Mouse (Mus musculus): ENCODE data around the gene Hoxd10. TPM values are rescaled to one million over a fixed set of nuclear protein-coding genes. Genes with fewer than 3 reads are reported as not detected.

Hoxd10 gene
- not detected in 2 replicates for polyA plus RNA-seq (2016; fragmentation: Nextera tagmentation; extraction: Ambion mirVana)

GRCm38 (mm10) chr2:74691022-74691951, at the start of gene Hoxd10:
Hoxd10 (plus strand) TSS chr2:74691924.
- Histone ChIP-seq H3K4me3 (replicated peaks) (0 out of 2 replicates have a peak within 1 kb of the TSS, but pooled peaks have one; percentile 14), H3K9me3 (no peaks in the 10 kb centered on the region), H3K27me3 (peaks cover 91% of the 10 kb centered on the region), H3K4me1 (peaks cover 4% of the 10 kb centered on the region; the same call in 1 of the 2 replicates), H3K9ac (no peak within 1 kb of the TSS), H3K4me2 (0 out of 2 replicates have a peak within 1 kb of the TSS, but pooled peaks have one; percentile 24), H3K36me3 (replicated peaks) (no peaks in the 10 kb centered on the region), H3K27ac (no peak within 1 kb of the TSS)
- under 1% methylated on average over 56 of the region's 56 CpGs for WGBS
- ATAC-seq (ENCODE audit: low FRiP score): peak; percentile 63; the same call in 1 of the 2 replicates

GRCm38 (mm10) chr2:74642431-74642830, 49.3 kb upstream of the Hoxd10 start:
- Histone ChIP-seq H3K4me2 (no peak overlapping the region), H3K27me3 (peaks cover 58% of the 10 kb centered on the region)
- WGBS: 80% methylated on average over 5 of the region's 5 CpGs

GRCm38 (mm10) chr2:74645631-74646030, 46.1 kb upstream of the Hoxd10 start:
- no peaks in the 10 kb centered on the region for H3K9me3 ChIP-seq
- 86% methylated on average over 3 of the region's 3 CpGs for WGBS

More at GRCm38 (mm10) chr2:74642431-74642830, 49.3 kb upstream of the Hoxd10 start:
- H3K9me3 ChIP-seq: no peaks in the 10 kb centered on the region
- no peak for ATAC-seq (ENCODE audit: low FRiP score)
- no peak overlapping the region for H3K9ac ChIP-seq
- H3K4me3 ChIP-seq (replicated peaks): no peak overlapping the region
- H3K4me1 ChIP-seq: no peaks in the 10 kb centered on the region
- no peaks in the 10 kb centered on the region for H3K36me3 ChIP-seq (replicated peaks)
- no peak overlapping the region for H3K27ac ChIP-seq

DNA sequence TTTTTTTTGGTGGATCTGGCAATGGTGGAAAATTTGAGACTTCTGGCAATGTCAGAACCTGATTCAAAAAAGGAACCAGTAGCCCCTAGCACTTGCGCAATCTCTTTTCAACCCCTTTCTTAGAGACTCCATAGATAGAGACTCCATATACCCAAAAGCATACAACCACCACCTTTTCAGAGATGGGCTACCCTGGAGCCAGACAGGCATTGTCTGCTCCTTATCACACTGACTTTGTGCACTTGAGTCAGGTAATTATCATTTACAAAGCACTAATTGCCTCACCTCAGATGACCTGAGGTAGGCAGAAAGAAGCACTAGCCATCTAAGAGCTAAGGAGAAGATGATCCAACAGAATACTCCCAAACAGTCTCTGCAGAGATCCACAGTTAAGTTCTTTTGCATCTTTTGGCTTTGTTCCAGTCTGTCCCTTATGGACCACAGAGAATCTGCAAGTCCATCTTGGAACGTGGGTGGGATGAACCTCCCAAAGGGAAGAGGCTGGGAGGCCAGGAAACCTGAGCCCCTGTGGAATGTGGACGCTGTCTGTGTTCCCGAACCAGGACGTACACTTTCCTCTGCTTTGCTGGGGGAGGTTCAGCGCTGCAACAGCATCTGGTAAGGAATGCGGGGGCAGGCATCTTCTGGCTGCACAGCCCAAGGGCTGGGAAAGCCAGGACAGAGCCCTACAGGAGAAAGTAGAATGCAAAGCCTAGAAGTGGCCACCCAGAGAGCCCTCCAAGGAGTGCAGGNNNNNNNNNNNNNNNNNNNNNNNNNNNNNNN, 44.5 kb upstream of the Hoxd10 start:
- WGBS: 17% methylated on average over 7 of the region's 7 CpGs
- H3K27ac ChIP-seq: no peak overlapping the region

More at GRCm38 (mm10) chr2:74645631-74646030, 46.1 kb upstream of the Hoxd10 start:
- ATAC-seq (ENCODE audit: low FRiP score): no peak
- no peaks in the 10 kb centered on the region for H3K36me3 ChIP-seq (replicated peaks)
- no peak overlapping the region for H3K27ac ChIP-seq
- no peak overlapping the region for H3K4me3 ChIP-seq (replicated peaks)
- H3K4me2 ChIP-seq: no peak overlapping the region
- H3K27me3 ChIP-seq: peaks cover 79% of the 10 kb centered on the region
- no peaks in the 10 kb centered on the region for H3K4me1 ChIP-seq
- no peak overlapping the region for H3K9ac ChIP-seq

DNA sequence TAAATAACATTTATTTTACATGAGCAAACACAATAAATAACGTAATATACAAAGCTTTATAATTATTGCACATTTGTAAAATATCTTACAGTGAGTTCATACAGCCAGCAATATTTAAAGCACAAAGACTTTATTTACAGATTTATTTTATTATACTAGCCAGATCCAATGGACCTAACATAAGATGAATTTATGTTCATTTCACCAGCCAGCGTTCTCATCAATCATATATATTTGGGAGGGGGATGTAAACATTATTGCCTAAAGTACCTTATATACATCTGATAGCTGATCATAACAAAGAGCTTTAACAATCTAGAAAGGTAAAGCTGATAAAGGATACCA, 38.8 kb upstream of the Hoxd10 start:
- no peaks in the 10 kb centered on the region for H3K36me3 ChIP-seq (replicated peaks)
- peaks cover 14% of the 10 kb centered on the region for H3K4me1 ChIP-seq
- 39% methylated on average over 2 of the region's 2 CpGs for WGBS
- no peak overlapping the region for H3K27ac ChIP-seq
- H3K9ac ChIP-seq: no peak overlapping the region
- 0 out of 2 replicates have a peak, but pooled peaks cover 4% of the 10 kb centered on the region for H3K9me3 ChIP-seq
- no peak overlapping the region for H3K4me3 ChIP-seq (replicated peaks)
- no peak overlapping the region for H3K4me2 ChIP-seq
- ATAC-seq (ENCODE audit: low FRiP score): no peak
- peaks cover 87% of the 10 kb centered on the region for H3K27me3 ChIP-seq

More for the DNA sequence above, 44.5 kb upstream of the Hoxd10 start:
- no peaks in the 10 kb centered on the region for H3K9me3 ChIP-seq
- no peak overlapping the region for H3K4me3 ChIP-seq (replicated peaks)
- H3K27me3 ChIP-seq: peaks cover 92% of the 10 kb centered on the region
- H3K36me3 ChIP-seq (replicated peaks): no peaks in the 10 kb centered on the region
- H3K4me2 ChIP-seq: no peak overlapping the region
- no peak for ATAC-seq (ENCODE audit: low FRiP score)
- H3K4me1 ChIP-seq: no peaks in the 10 kb centered on the region
- H3K9ac ChIP-seq: no peak overlapping the region

GRCm38 (mm10) chr2:74653781-74654535, 37.8 kb upstream of the Hoxd10 start:
- WGBS: 9% methylated on average over 17 of the region's 17 CpGs
- ATAC-seq (ENCODE audit: low FRiP score): no peak

DNA sequence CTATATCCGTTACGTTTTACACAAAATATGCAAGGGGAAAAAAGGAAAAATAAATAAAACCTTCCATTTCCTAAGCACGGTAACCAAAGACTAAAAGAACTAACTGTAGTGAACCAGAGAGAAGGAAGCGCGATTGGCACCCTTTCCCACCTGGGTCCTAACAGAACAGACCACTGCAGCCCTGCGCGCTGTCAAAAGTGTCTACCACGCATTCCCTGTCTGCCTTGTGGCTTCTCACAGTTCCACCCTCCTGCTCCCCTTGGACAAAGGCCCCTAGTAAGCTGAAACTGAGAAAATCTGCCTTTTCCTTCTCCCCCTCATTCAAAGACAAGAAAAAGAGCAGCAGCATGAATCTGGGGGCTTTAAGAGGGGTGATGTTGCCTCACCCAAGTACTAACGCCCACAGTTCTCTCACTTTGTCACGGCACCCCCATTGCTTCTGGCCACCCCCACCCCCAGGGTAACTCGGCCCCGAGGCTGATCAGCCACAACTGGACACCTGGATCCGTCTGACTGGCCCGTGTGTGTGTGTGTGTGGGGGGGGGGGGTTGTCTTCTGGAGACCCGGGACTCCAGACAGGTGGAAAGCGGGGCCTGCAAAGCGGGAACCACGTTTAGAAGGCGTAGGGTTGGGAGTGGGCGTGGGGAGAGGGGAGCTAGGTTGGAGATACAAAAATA, 36.8 kb upstream of the Hoxd10 start:
- H3K9me3 ChIP-seq: 0 out of 2 replicates have a peak, but pooled peaks cover 4% of the 10 kb centered on the region
- H3K27ac ChIP-seq: no peak overlapping the region
- peak overlapping the region; percentile 36; the same call in 1 of the 2 replicates for H3K4me3 ChIP-seq (replicated peaks)
- no peak overlapping the region for H3K9ac ChIP-seq
- H3K4me2 ChIP-seq: no peak overlapping the region
- peaks cover 14% of the 10 kb centered on the region for H3K4me1 ChIP-seq
- peaks cover 87% of the 10 kb centered on the region for H3K27me3 ChIP-seq
- WGBS: 5% methylated on average over 20 of the region's 20 CpGs
- ATAC-seq (ENCODE audit: low FRiP score): no peak
- H3K36me3 ChIP-seq (replicated peaks): no peaks in the 10 kb centered on the region

More at GRCm38 (mm10) chr2:74653781-74654535, 37.8 kb upstream of the Hoxd10 start:
- Histone ChIP-seq H3K4me1 (peaks cover 14% of the 10 kb centered on the region), H3K27ac (no peak overlapping the region), H3K9ac (no peak overlapping the region), H3K27me3 (peaks cover 87% of the 10 kb centered on the region), H3K4me2 (no peak overlapping the region), H3K36me3 (replicated peaks) (no peaks in the 10 kb centered on the region), H3K9me3 (0 out of 2 replicates have a peak, but pooled peaks cover 4% of the 10 kb centered on the region), H3K4me3 (replicated peaks) (no peak overlapping the region)

GRCm38 (mm10) chr2:74655420-74655781, 36.3 kb upstream of the Hoxd10 start:
- H3K4me3 ChIP-seq (replicated peaks): peak overlapping the region; percentile 36
- ATAC-seq (ENCODE audit: low FRiP score): no peak; the same call in 1 of the 2 replicates
- peak overlapping the region; percentile 52 for H3K4me2 ChIP-seq
- H3K27me3 ChIP-seq: peaks cover 87% of the 10 kb centered on the region
- under 1% methylated on average over 43 of the region's 47 CpGs for WGBS
- no peak overlapping the region for H3K27ac ChIP-seq
- H3K9me3 ChIP-seq: 0 out of 2 replicates have a peak, but pooled peaks cover 4% of the 10 kb centered on the region
- H3K4me1 ChIP-seq: peaks cover 14% of the 10 kb centered on the region
- H3K9ac ChIP-seq: no peak overlapping the region
- H3K36me3 ChIP-seq (replicated peaks): no peaks in the 10 kb centered on the region

DNA sequence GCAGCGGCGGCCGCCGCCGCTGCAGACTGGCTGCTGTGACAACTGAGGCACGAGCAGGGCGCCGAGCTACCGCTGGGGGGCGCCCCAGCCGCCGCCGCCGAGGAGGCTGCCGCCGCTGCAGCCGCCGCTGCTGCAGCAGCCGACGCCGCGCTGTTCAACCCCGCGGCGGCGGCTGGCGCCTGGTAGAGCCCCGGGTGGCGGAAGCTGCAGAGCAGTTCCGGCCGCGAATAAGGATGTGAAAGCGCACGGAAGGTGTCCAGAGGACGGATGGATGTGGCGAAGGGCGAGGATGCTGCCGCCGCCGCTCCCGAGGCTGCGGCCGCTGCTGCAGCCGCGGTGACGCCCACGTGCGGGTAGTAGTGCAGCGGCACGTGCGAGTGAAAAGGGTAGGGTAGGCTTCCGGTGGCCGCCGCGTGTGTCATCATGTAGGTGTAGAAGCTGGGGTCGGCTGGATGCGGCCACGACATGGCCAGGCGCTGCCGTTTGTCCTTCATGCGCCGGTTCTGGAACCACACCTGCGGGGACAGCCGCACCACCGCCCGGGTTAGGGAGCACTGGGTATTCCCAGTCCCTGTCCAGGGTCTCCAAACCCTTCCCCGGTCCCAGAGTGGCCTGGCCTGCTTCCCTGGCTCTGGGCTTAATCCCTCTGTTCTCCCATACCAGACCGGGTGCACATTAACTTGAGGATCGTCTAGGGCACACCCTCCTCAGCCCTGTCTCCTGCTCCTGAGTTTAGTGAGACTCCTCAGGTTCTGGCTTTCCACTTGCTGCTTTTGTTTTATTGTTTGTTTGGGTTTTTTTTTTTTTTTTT, 35.7 kb upstream of the Hoxd10 start:
- peak; percentile 51; the same call in 1 of the 2 replicates for ATAC-seq (ENCODE audit: low FRiP score)
- H3K9ac ChIP-seq: 0 out of 2 replicates have a peak overlapping the region, but pooled peaks have one; percentile 17
- peaks cover 14% of the 10 kb centered on the region for H3K4me1 ChIP-seq
- peak overlapping the region; percentile 36 for H3K4me3 ChIP-seq (replicated peaks)
- H3K9me3 ChIP-seq: 0 out of 2 replicates have a peak, but pooled peaks cover 4% of the 10 kb centered on the region
- no peak overlapping the region for H3K27ac ChIP-seq
- H3K36me3 ChIP-seq (replicated peaks): no peaks in the 10 kb centered on the region
- H3K27me3 ChIP-seq: peaks cover 87% of the 10 kb centered on the region
- under 1% methylated on average over 68 of the region's 69 CpGs for WGBS
- peak overlapping the region; percentile 52 for H3K4me2 ChIP-seq

GRCm38 (mm10) chr2:74656632-74657021, 35.1 kb upstream of the Hoxd10 start:
- Histone ChIP-seq H3K27ac (no peak overlapping the region), H3K4me1 (peaks cover 15% of the 10 kb centered on the region), H3K9ac (no peak overlapping the region), H3K4me2 (no peak overlapping the region), H3K36me3 (replicated peaks) (no peaks in the 10 kb centered on the region), H3K9me3 (0 out of 2 replicates have a peak, but pooled peaks cover 4% of the 10 kb centered on the region), H3K27me3 (peaks cover 89% of the 10 kb centered on the region), H3K4me3 (replicated peaks) (no peak overlapping the region)
- 2% methylated on average over 4 of the region's 4 CpGs for WGBS
- ATAC-seq (ENCODE audit: low FRiP score): no peak

Data from forebrain, embryonic 12.5 days (tissue).